Mouse (Mus musculus): ENCODE results near the gene Fbxo28. TPM values are rescaled to one million over a fixed set of nuclear protein-coding genes. Genes with fewer than 3 reads are reported as not detected.
A peak's percentile ranks its signal among the peaks of the same experiment; 100 is the strongest.

Fbxo28 gene
- 33.2 and 35.1 TPM in 2 replicates for total RNA-seq (2021)
- long read RNA-seq, experiment 1, full-length matches to known transcripts: 14 of 22 reads
- long read RNA-seq, experiment 1, partial matches to known transcripts: 0 of 22 reads
- long read RNA-seq, experiment 1, other reads (novel, unspliced or antisense): 8 of 22 reads
- long read RNA-seq, experiment 2, full-length matches to known transcripts: 21 of 28 reads
- long read RNA-seq, experiment 2, partial matches to known transcripts: 0 of 28 reads
- long read RNA-seq, experiment 2, other reads (novel, unspliced or antisense): 7 of 28 reads

GRCm38 (mm10) chr1:182340821-182341781 lies at the start of gene Fbxo28:
Gene Fbxo28 (minus strand): TSS chr1:182341629.
- peak; percentile 94 for DNase-seq

GRCm38 (mm10) chr1:182388729-182389128 lies 47.3 kb upstream of the Fbxo28 start:
- no peak for DNase-seq

GRCm38 (mm10) chr1:182386449-182386848 lies 45.0 kb upstream of the Fbxo28 start:
- DNase-seq: no peak

- peak; percentile 29 for DNase-seq
Measured at GRCm38 (mm10) chr1:182383096-182383495, 41.7 kb upstream of the Fbxo28 start.

GRCm38 (mm10) chr1:182381327-182381726 lies 39.9 kb upstream of the Fbxo28 start:
- no peak for DNase-seq

GRCm38 (mm10) chr1:182380683-182381082 lies 39.3 kb upstream of the Fbxo28 start:
- no peak for DNase-seq

GRCm38 (mm10) chr1:182378876-182379275 lies 37.4 kb upstream of the Fbxo28 start:
- no peak for DNase-seq

GRCm38 (mm10) chr1:182378205-182378835 lies 36.9 kb upstream of the Fbxo28 start:
- no peak for DNase-seq

- no peak for DNase-seq
Measured at GRCm38 (mm10) chr1:182377519-182377918, 36.1 kb upstream of the Fbxo28 start.

- no peak for DNase-seq
Measured at GRCm38 (mm10) chr1:182376826-182377225, 35.4 kb upstream of the Fbxo28 start.

GRCm38 (mm10) chr1:182376221-182376620 lies 34.8 kb upstream of the Fbxo28 start:
- DNase-seq: peak; percentile 14

GRCm38 (mm10) chr1:182371891-182372290 lies 30.5 kb upstream of the Fbxo28 start:
- DNase-seq: peak; percentile 50

- no peak for DNase-seq
Measured at GRCm38 (mm10) chr1:182369435-182369834, 28.0 kb upstream of the Fbxo28 start.

- peak; percentile 11 for DNase-seq
Measured at GRCm38 (mm10) chr1:182368782-182369181, 27.4 kb upstream of the Fbxo28 start.

- DNase-seq: no peak
Measured at GRCm38 (mm10) chr1:182368309-182368708, 26.9 kb upstream of the Fbxo28 start.

- no peak for DNase-seq
Measured at GRCm38 (mm10) chr1:182363683-182364404, 22.4 kb upstream of the Fbxo28 start.

- no peak for DNase-seq
Measured at GRCm38 (mm10) chr1:182362703-182363102, 21.3 kb upstream of the Fbxo28 start.

- no peak for DNase-seq
Measured at GRCm38 (mm10) chr1:182358133-182358532, 16.7 kb upstream of the Fbxo28 start.

GRCm38 (mm10) chr1:182354504-182355147 lies 13.2 kb upstream of the Fbxo28 start:
- DNase-seq: no peak

- no peak for DNase-seq
Measured at GRCm38 (mm10) chr1:182349557-182349956, 8.1 kb upstream of the Fbxo28 start.

GRCm38 (mm10) chr1:182346491-182346890 lies 5.1 kb upstream of the Fbxo28 start:
- no peak for DNase-seq

- DNase-seq: no peak
Measured at GRCm38 (mm10) chr1:182345857-182346256, 4.4 kb upstream of the Fbxo28 start.
